Mouse (Mus musculus) pancreas, adult 10 weeks (tissue): ENCODE data around the gene Smim26. TPM values are rescaled to one million over a fixed set of nuclear protein-coding genes. Genes with fewer than 3 reads are reported as not detected.

Source experiments
- polyA plus RNA-seq: library from polyadenylated mRNA; stranded (reverse); fragments of 350-450 nt; fragmentation: Illumina TruSeq; extraction: RNeasy Lipid Tissue Mini Kit (QIAGEN cat#74804); gene quantifications from one replicate; pipeline ENCODE4 v1.2.3, GENCODE M21; 2015; ENCODE audit warnings: low read depth, low replicate concordance; ENCODE audit not compliant: insufficient read depth

Smim26 gene
- polyA plus RNA-seq, result 13.4 TPM

GRCm38 (mm10) chr2:144593951-144594651, at the start of gene Smim26:
Gene Smim26 (plus strand): TSS chr2:144594054.

DNA sequence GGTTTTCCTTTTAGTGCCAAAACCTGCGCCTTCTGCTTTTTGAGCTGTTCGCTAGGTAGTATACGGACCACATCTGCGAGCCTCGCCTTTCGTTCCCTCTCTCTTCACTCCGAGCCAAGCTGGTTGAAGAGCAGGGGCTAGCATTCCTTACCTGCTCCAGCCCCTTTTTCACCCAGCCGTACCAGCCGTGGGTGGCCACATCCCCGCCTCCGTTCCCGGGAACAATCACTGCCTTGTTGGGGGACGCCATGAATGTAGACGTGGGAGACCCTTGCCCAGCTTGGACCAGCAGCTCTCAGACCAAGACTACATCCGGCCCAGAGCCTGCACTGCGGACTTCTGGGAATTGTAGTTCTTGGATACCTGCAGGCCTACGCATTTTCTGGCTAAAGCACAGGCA, 43.3 kb upstream of the Smim26 start, which contains the start of gene Rbbp9:
TSS of gene Rbbp9 (minus strand) at position 341 of the 400 bp plus-strand sequence.

DNA sequence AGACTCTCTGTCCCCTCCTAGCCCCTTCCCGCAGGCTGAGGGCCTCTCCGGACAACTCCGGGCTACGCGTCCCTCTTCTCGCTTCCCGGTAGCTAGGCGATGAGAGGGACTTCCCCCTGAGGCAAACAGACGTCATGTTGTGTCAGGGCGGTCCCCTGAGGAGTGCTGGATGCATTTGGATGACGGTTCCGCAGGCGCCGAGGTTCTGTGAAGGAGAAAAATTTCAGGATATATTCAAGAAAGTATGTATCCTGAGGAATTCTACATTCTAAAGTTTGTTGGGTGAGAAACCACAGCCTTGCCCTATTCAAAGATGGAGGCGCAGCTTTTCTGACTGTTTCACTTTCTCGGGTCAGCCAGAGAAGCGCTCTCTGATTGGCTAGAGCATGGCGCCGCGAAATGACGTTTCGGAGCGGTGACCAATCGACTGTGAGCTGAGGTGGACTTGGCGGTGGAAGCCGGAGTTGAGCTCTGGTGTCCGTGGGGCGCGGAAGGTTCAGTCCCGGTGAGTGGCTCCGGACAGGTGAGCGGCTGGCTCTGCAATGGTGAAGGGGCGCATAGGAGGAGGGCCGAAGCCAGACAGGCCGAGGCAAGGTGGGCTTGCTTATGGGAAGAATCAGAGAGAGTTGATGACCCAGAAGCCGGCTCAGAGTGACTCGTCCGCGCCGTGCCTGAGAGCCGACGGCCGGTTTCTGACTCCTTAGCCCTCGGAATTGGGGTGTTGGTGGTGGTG, 37.9 kb upstream of the Smim26 start, which contains the start of gene Sec23b:
TSS of gene Sec23b (plus strand) at position 410 of the 733 bp plus-strand sequence.

GRCm38 (mm10) chr2:144599831-144600687, 6.2 kb downstream of the Smim26 start, which contains the start of gene Dtd1:
Gene Dtd1 (plus strand): TSS chr2:144599897.

Other genes with a start within 250 kb of the Smim26 start
- gene Kat14, start 225.1 kb upstream of the Smim26 start, polyA plus RNA-seq, result 6.9 TPM
- 1.6 TPM for gene Pet117, start 225.1 kb upstream of the Smim26 start, polyA plus RNA-seq
- 0.83 TPM for gene Dzank1, start 66.6 kb upstream of the Smim26 start, polyA plus RNA-seq
- gene Polr3f, start 66.3 kb upstream of the Smim26 start, polyA plus RNA-seq, result 3.7 TPM
- 6.7 TPM for gene Rbbp9, start 43.2 kb upstream of the Smim26 start, polyA plus RNA-seq
- gene Sec23b, start 37.8 kb upstream of the Smim26 start, polyA plus RNA-seq, result 17.3 TPM
- 4.6 TPM for gene Dtd1, start 5.8 kb downstream of the Smim26 start, polyA plus RNA-seq
- not detected for gene Scp2d1, start 229.6 kb downstream of the Smim26 start, polyA plus RNA-seq